Mouse (Mus musculus) gastrocnemius, postnatal 25 days (tissue): ENCODE results near the gene Ckap2l. TPM values are rescaled to one million over a fixed set of nuclear protein-coding genes. Genes with fewer than 3 reads are reported as not detected.

Experiments used
- DNase-seq: peaks from one replicate; pipeline ENCODE4 v3.0.0; 2022
- total RNA-seq, 2 experiments: library from RNA; stranded (reverse); gene quantifications; 1 replicate in 1 of 2; 2 replicates in 1 of 2; pipeline ENCODE4 v1.2.3; 2021

Gene Ckap2l
- total RNA-seq, 2 experiments from 2014 or later: 0.49 to 0.64 TPM

GRCm38 (mm10) chr2:129263073-129263472 lies 33.9 kb downstream of the Ckap2l start:
- no peak for DNase-seq

GRCm38 (mm10) chr2:129261151-129261794 lies 35.7 kb downstream of the Ckap2l start:
- no peak for DNase-seq

- no peak for DNase-seq
Observed at GRCm38 (mm10) chr2:129260646-129261045, 36.4 kb downstream of the Ckap2l start.

GRCm38 (mm10) chr2:129258475-129259211 lies 38.4 kb downstream of the Ckap2l start:
- DNase-seq: no peak

- DNase-seq: no peak
Observed at GRCm38 (mm10) chr2:129258056-129258455, 39.0 kb downstream of the Ckap2l start.

- no peak for DNase-seq
Observed at GRCm38 (mm10) chr2:129256006-129256405, 41.0 kb downstream of the Ckap2l start.

- no peak for DNase-seq
Observed at GRCm38 (mm10) chr2:129254076-129254475, 42.9 kb downstream of the Ckap2l start.

GRCm38 (mm10) chr2:129253631-129253970 lies 43.4 kb downstream of the Ckap2l start:
- no peak for DNase-seq

- no peak for DNase-seq
Observed at GRCm38 (mm10) chr2:129252836-129253630, 44.0 kb downstream of the Ckap2l start.

- DNase-seq: no peak
Observed at GRCm38 (mm10) chr2:129249321-129249720, 47.7 kb downstream of the Ckap2l start.

- no peak for DNase-seq
Observed at GRCm38 (mm10) chr2:129247707-129248121, 49.3 kb downstream of the Ckap2l start.

GRCm38 (mm10) chr2:129246924-129247323 lies 50.1 kb downstream of the Ckap2l start:
- DNase-seq: no peak

GRCm38 (mm10) chr2:129246436-129246835 lies 50.6 kb downstream of the Ckap2l start:
- no peak for DNase-seq

- no peak for DNase-seq
Observed at GRCm38 (mm10) chr2:129245618-129246017, 51.4 kb downstream of the Ckap2l start.

GRCm38 (mm10) chr2:129244446-129245120 lies 52.4 kb downstream of the Ckap2l start:
- peak; percentile 40 for DNase-seq

- no peak for DNase-seq
Observed at GRCm38 (mm10) chr2:129243786-129244185, 53.2 kb downstream of the Ckap2l start.

GRCm38 (mm10) chr2:129243005-129243404 lies 54.0 kb downstream of the Ckap2l start:
- no peak for DNase-seq

- no peak for DNase-seq
Observed at GRCm38 (mm10) chr2:129241845-129242833, 54.9 kb downstream of the Ckap2l start.

GRCm38 (mm10) chr2:129240726-129241432 lies 56.1 kb downstream of the Ckap2l start:
- DNase-seq: no peak

GRCm38 (mm10) chr2:129236526-129236925 lies 60.5 kb downstream of the Ckap2l start:
- DNase-seq: no peak
